Mouse (Mus musculus): ENCODE data around the gene Gab1.

Gene Gab1

GRCm38 (mm10) chr8:80872688-80873087 lies 7.6 kb downstream of the Gab1 start:
- DNase-seq (ENCODE audit: low spot score), result no peak

- DNase-seq (ENCODE audit: low spot score), result no peak
Measured at GRCm38 (mm10) chr8:80871400-80871799, 8.9 kb downstream of the Gab1 start.

- DNase-seq (ENCODE audit: low spot score), result no peak
Measured at GRCm38 (mm10) chr8:80870535-80871204, 9.6 kb downstream of the Gab1 start.

- DNase-seq (ENCODE audit: low spot score), result no peak
Measured at GRCm38 (mm10) chr8:80869881-80870328, 10.4 kb downstream of the Gab1 start.

GRCm38 (mm10) chr8:80868801-80869323 lies 11.5 kb downstream of the Gab1 start:
- DNase-seq (ENCODE audit: low spot score), result no peak

GRCm38 (mm10) chr8:80868006-80868702 lies 12.2 kb downstream of the Gab1 start:
- DNase-seq (ENCODE audit: low spot score), result no peak

GRCm38 (mm10) chr8:80867598-80867997 lies 12.7 kb downstream of the Gab1 start:
- no peak for DNase-seq (ENCODE audit: low spot score)

GRCm38 (mm10) chr8:80865181-80865784 lies 15.0 kb downstream of the Gab1 start:
- no peak for DNase-seq (ENCODE audit: low spot score)

- DNase-seq (ENCODE audit: low spot score), result no peak
Measured at GRCm38 (mm10) chr8:80863393-80863792, 16.9 kb downstream of the Gab1 start.

- DNase-seq (ENCODE audit: low spot score), result no peak
Measured at GRCm38 (mm10) chr8:80859180-80859775, 21.0 kb downstream of the Gab1 start.

- DNase-seq (ENCODE audit: low spot score), result no peak
Measured at GRCm38 (mm10) chr8:80857851-80858367, 22.4 kb downstream of the Gab1 start.

GRCm38 (mm10) chr8:80857128-80857527 lies 23.2 kb downstream of the Gab1 start:
- no peak for DNase-seq (ENCODE audit: low spot score)

- no peak for DNase-seq (ENCODE audit: low spot score)
Measured at GRCm38 (mm10) chr8:80856606-80857005, 23.7 kb downstream of the Gab1 start.

- DNase-seq (ENCODE audit: low spot score), result no peak
Measured at GRCm38 (mm10) chr8:80853622-80854021, 26.7 kb downstream of the Gab1 start.

GRCm38 (mm10) chr8:80853208-80853607 lies 27.1 kb downstream of the Gab1 start:
- DNase-seq (ENCODE audit: low spot score), result no peak

- no peak for DNase-seq (ENCODE audit: low spot score)
Measured at GRCm38 (mm10) chr8:80852412-80853165, 27.7 kb downstream of the Gab1 start.

- DNase-seq (ENCODE audit: low spot score), result no peak
Measured at GRCm38 (mm10) chr8:80851648-80852047, 28.7 kb downstream of the Gab1 start.

- no peak for DNase-seq (ENCODE audit: low spot score)
Measured at GRCm38 (mm10) chr8:80850013-80850412, 30.3 kb downstream of the Gab1 start.

- DNase-seq (ENCODE audit: low spot score), result no peak
Measured at GRCm38 (mm10) chr8:80848631-80849030, 31.7 kb downstream of the Gab1 start.

GRCm38 (mm10) chr8:80847912-80848311 lies 32.4 kb downstream of the Gab1 start:
- no peak for DNase-seq (ENCODE audit: low spot score)

- no peak for DNase-seq (ENCODE audit: low spot score)
Measured at GRCm38 (mm10) chr8:80845284-80845683, 35.0 kb downstream of the Gab1 start.
